Mouse (Mus musculus) macrophage (primary cell): ENCODE results near the gene Ep400. TPM values are rescaled to one million over a fixed set of nuclear protein-coding genes. Genes with fewer than 3 reads are reported as not detected.
"Not testable (repeated sequence)": the region's sequence is repeated elsewhere in the genome, so short reads cannot be mapped to it uniquely, and the experiment has no call there.

Experiments
- H3K27ac ChIP-seq: fragments of 350-480 bp; formaldehyde crosslinking; 2 replicates; pipeline ENCODE4 v1.9.0; 2021
- H3K36me3 ChIP-seq: fragments of 350-480 bp; formaldehyde crosslinking; 2 replicates; pipeline ENCODE4 v1.9.0; 2021; ENCODE audit errors: inconsistent target
- H3K4me3 ChIP-seq: fragments of 350-480 bp; formaldehyde crosslinking; 2 replicates; pipeline ENCODE4 v1.9.0; 2021; ENCODE audit errors: inconsistent target
- H3K79me2 ChIP-seq: fragments of 350-480 bp; formaldehyde crosslinking; 2 replicates; pipeline ENCODE4 v1.9.0; 2021; ENCODE audit errors: inconsistent target
- WGBS: methylation state at CpG from one replicate; pipeline ENCODE4 v1.1.7; 2026; ENCODE audit warnings: inconsistent platforms; ENCODE audit not compliant: missing documents; 5-methylcytosine and 5-hydroxymethylcytosine counted together
- polyA plus RNA-seq: library from polyadenylated mRNA; stranded (reverse); fragments of 250-400 nt; gene quantifications from 3 replicates; pipeline ENCODE4 v1.2.4, GENCODE M21; 2018; ENCODE audit warnings: inconsistent platforms

Gene Ep400
- polyA plus RNA-seq, 1 experiment from 2014 or later = 24.9 TPM

GRCm38 (mm10) chr5:110794363-110794762 is 23.8 kb upstream of the Ep400 start:
- no peak overlapping the region for H3K27ac ChIP-seq
- WGBS = 97% methylated on average over 7 of the region's 7 CpGs
- H3K36me3 ChIP-seq = peaks cover 97% of the 10 kb centered on the region
- H3K4me3 ChIP-seq = no peak overlapping the region
- H3K79me2 ChIP-seq = no peaks in the 10 kb centered on the region

DNA sequence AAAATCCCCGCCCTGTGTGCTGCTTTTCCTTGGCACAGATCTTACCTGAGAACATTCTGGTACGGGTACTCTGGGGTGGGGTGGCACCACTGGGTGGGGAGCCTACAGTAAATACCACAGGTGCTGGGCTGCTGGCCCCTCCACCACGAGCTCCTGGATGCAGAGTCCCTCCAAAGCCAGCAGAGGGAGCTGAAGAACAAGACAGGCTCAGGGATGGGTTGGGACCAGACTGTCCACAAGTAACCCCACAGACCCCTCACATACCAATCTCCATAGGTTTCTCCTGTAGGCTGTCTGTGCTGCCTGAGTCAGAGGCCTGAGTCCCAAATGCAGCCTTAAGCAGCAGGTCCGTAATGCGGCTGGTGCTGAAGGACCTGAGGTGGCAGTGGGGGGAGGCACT is 18.2 kb upstream of the Ep400 start:
- 50% methylated on average over 4 of the region's 5 CpGs for WGBS
- H3K4me3 ChIP-seq = no peak overlapping the region
- H3K79me2 ChIP-seq = no peaks in the 10 kb centered on the region
- no peak overlapping the region for H3K27ac ChIP-seq
- H3K36me3 ChIP-seq = peaks cover 76% of the 10 kb centered on the region

- Histone ChIP-seq H3K36me3 (peaks cover 51% of the 10 kb centered on the region), H3K79me2 (no peaks in the 10 kb centered on the region), H3K4me3 (no peak overlapping the region), H3K27ac (no peak overlapping the region)
- 88% methylated on average over 11 of the region's 11 CpGs for WGBS
Measured at GRCm38 (mm10) chr5:110786081-110786835, 15.7 kb upstream of the Ep400 start.

- Histone ChIP-seq H3K36me3 (peaks cover 27% of the 10 kb centered on the region; the same call in 1 of the 2 replicates), H3K27ac (no peak overlapping the region), H3K79me2 (peaks cover 20% of the 10 kb centered on the region), H3K4me3 (no peak overlapping the region)
- WGBS = 82% methylated on average over 6 of the region's 8 CpGs
Measured at GRCm38 (mm10) chr5:110783150-110783549, 12.6 kb upstream of the Ep400 start.

DNA sequence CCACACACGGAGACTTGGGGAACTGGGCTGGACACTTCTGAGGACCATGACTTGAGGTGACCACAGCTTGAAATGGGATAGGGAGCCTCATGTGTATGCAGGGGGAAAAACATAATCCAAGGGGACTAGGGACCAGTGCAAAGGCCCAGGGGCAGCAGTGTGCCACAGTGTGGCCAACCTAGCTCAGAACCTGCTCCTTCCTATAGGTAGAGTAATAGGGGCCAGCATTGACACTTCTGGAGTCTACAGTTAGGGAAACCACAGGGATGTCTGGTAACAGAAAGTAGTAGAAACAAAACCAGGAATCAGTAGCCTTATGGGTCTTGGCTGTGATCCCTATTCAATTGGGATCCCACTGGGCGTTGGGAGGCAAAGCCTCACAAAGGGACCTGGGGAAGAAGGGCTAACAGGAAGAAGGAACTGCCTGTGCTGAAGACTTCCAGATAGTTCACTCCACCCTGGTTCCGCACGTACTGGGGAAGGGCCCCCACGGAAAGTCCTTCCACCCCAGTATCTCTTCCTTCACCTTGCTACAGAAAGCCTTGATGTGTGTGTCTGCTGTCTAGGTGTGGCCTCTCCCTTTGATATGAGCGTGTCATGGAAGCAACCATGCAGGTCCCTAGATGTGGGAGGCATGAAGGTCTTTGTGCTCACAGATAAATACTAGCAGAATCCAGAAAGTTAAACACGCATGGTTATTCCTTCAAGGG is 11.2 kb upstream of the Ep400 start:
- peaks cover 31% of the 10 kb centered on the region for H3K79me2 ChIP-seq
- WGBS = 79% methylated on average over 7 of the region's 7 CpGs
- H3K27ac ChIP-seq = no peak overlapping the region
- H3K36me3 ChIP-seq = peaks cover 13% of the 10 kb centered on the region; the same call in 1 of the 2 replicates
- no peak overlapping the region for H3K4me3 ChIP-seq

- peak overlapping the region; percentile 75 for H3K4me3 ChIP-seq
- 68% methylated on average over 10 of the region's 10 CpGs for WGBS
- H3K27ac ChIP-seq = 0 out of 2 replicates have a peak overlapping the region, but pooled peaks have one; percentile 27
- peaks cover 36% of the 10 kb centered on the region for H3K79me2 ChIP-seq
- peaks cover 12% of the 10 kb centered on the region; the same call in 1 of the 2 replicates for H3K36me3 ChIP-seq
Measured at GRCm38 (mm10) chr5:110780761-110781528, 10.4 kb upstream of the Ep400 start.

GRCm38 (mm10) chr5:110779998-110780760 is 9.7 kb upstream of the Ep400 start, which contains the start of gene Pus1:
Gene Pus1 (minus strand): TSS chr5:110780659.
- Histone ChIP-seq H3K27ac (0 out of 2 replicates have a peak within 1 kb of the TSS, but pooled peaks have one; percentile 27), H3K4me3 (peak within 1 kb of the TSS; percentile 75), H3K79me2 (peaks cover 43% of the 10 kb centered on the region), H3K36me3 (peaks cover 14% of the 10 kb centered on the region)
- under 1% methylated on average over 53 of the region's 57 CpGs for WGBS

DNA sequence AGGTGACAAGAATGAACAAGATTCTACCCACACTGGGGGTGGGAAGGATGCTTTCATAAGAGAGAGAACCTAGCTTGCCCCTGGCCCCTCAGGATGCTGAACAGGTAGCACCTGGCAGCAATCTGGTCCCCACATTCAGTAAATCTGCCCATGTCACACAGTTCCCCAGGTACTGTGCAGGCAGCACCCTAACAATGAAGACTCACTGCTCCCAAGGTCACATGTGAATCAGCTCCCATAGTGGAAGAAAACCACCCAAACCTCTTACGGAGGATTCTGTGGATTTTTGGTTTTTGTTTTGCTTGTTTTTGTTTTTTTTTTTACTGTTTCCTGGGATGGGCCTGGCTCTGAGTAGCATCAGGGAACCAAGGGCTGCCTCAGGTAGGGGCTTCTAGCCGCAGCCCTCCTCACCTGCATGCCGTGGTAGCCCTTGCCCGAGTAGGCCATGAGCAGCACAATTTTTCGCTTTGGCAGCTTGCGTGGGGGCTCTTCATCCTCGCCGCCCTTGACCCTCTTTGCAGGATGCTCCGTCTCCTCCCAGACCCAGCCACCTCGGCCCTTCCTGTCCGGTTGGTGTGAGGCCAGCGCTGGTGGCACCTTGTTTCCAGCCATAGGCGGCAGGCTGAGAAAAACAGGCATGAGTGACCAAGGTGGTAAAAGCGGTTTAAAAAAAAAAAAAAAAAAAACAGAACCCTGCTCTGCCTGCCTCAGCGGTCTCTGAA is 8.9 kb upstream of the Ep400 start:
- H3K4me3 ChIP-seq = peak overlapping the region; percentile 75
- H3K79me2 ChIP-seq = peaks cover 51% of the 10 kb centered on the region
- H3K27ac ChIP-seq = no peak overlapping the region
- H3K36me3 ChIP-seq = peaks cover 21% of the 10 kb centered on the region
- WGBS = 23% methylated on average over 15 of the region's 15 CpGs

- Histone ChIP-seq H3K36me3 (peaks cover 29% of the 10 kb centered on the region), H3K27ac (no peak overlapping the region), H3K79me2 (peaks cover 62% of the 10 kb centered on the region), H3K4me3 (no peak overlapping the region)
- WGBS = 94% methylated on average over 12 of the region's 12 CpGs
Measured at GRCm38 (mm10) chr5:110778263-110778662, 7.7 kb upstream of the Ep400 start.

- Histone ChIP-seq H3K27ac (no peak overlapping the region), H3K4me3 (no peak overlapping the region), H3K36me3 (peaks cover 29% of the 10 kb centered on the region), H3K79me2 (peaks cover 81% of the 10 kb centered on the region)
- 97% methylated on average over 2 of the region's 2 CpGs for WGBS
Measured at GRCm38 (mm10) chr5:110776141-110776540, 5.6 kb upstream of the Ep400 start.

GRCm38 (mm10) chr5:110774511-110774910 is 4.0 kb upstream of the Ep400 start:
- Histone ChIP-seq H3K4me3 (no peak overlapping the region), H3K36me3 (peaks cover 29% of the 10 kb centered on the region), H3K27ac (no peak overlapping the region), H3K79me2 (peaks cover 78% of the 10 kb centered on the region)
- 98% methylated on average over 11 of the region's 11 CpGs for WGBS

- Histone ChIP-seq H3K36me3 (peaks cover 29% of the 10 kb centered on the region), H3K79me2 (peaks cover 78% of the 10 kb centered on the region)
- WGBS = 100% methylated on average over 5 of the region's 10 CpGs
- not testable (repeated sequence) for H3K27ac ChIP-seq, H3K4me3 ChIP-seq
Measured at GRCm38 (mm10) chr5:110772945-110773344, 2.4 kb upstream of the Ep400 start.

- WGBS = under 1% methylated on average over 51 of the region's 58 CpGs
- peaks cover 14% of the 10 kb centered on the region for H3K36me3 ChIP-seq
- H3K4me3 ChIP-seq = peak overlapping the region; percentile 82
- peak overlapping the region; percentile 44; the same call in 1 of the 2 replicates for H3K27ac ChIP-seq
- peaks cover 85% of the 10 kb centered on the region for H3K79me2 ChIP-seq
Measured at GRCm38 (mm10) chr5:110770031-110770445, 479 bp downstream of the Ep400 start.
